Mouse (Mus musculus): ENCODE data around the gene Rhebl1. TPM values are rescaled to one million over a fixed set of nuclear protein-coding genes. Genes with fewer than 3 reads are reported as not detected.
"Not testable (repeated sequence)": the region's sequence is repeated elsewhere in the genome, so short reads cannot be mapped to it uniquely, and the experiment has no call there.

Rhebl1 gene
- 27.9 and 34.3 TPM in 2 replicates for polyA plus RNA-seq (2016; fragmentation: Nextera tagmentation; extraction: Ambion mirVana)

DNA sequence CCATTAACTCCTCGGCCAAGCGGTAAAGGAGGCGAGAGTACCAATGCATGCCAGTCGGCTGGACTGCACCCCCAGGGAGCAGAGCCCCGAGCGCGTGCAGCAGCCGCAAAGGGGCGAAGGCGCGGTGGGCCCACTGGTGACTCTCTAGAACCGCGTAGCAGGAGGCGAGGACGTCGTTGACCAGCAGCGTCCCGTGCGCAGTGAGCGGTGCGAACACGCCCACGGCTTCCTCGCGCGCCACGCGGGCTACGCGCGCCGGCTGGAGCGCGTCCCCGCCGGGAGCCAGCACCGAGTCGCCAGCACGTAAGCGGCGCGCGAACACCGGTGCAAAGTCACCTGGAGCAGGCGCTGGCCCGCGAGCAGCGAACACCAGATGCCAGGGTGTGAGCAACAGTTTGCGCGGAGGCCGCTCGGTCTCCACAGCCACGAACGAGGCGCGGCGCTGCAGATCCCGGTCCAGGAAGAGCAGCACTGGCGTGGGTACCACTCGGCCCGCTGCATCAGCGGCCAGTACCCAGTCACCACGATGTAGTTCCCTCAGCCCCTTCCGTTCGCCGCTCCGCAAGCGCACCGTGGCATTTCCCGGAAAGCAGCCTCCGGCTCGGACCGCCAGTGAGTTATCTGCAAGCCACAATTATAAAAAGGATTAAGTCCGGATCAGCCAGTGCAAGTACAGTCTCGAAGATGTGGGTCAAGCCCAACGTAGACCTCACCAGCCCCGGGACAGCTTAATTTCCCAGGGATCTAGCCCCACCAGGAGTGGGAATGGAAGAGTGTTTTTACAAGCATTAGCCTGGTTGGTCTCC is at the start of gene Rhebl1:
TSS of gene Rhebl1 (minus strand) at position 601 of the 806 bp plus-strand sequence.
- Histone ChIP-seq H3K9me3 (replicated peaks) (no peaks in the 10 kb centered on the region), H3K4me3 (peak within 1 kb of the TSS; percentile 61), H3K27ac (peak within 1 kb of the TSS; percentile 77; the same call in 1 of the 2 replicates), H3K27me3 (ENCODE audit: low read depth, poor library complexity, severe bottlenecking) (peaks cover 87% of the 10 kb centered on the region), H3K4me1 (peaks cover 52% of the 10 kb centered on the region), H3K36me3 (no peaks in the 10 kb centered on the region)
- WGBS, result under 1% methylated on average over 77 of the region's 77 CpGs
- no peak for DNase-seq (ENCODE audit: low spot score)

DNA sequence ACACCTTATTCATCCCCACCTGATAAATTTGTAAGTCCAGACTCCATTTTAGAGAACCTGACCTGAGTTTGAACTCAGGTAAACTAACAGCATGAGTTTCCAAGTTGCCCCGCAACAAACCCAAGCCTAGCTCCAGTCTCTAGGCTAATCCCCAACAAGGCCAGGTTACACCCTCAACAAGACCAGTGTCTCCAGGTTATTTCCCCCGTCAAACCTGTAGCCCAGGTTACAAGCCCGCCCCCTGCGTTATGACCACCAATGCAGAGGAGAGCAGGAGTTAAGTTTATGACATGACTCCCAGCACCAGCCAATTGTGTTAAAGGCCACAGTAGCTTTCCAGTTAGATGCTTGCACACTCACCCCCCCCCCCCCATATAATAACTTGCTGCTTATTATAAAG is 48.8 kb upstream of the Rhebl1 start:
- no peaks in the 10 kb centered on the region for H3K27me3 ChIP-seq (ENCODE audit: low read depth, poor library complexity, severe bottlenecking)
- no peak overlapping the region for H3K4me3 ChIP-seq
- 69% methylated on average over 4 of the region's 4 CpGs for WGBS
- no peak overlapping the region for H3K27ac ChIP-seq
- no peaks in the 10 kb centered on the region for H3K4me1 ChIP-seq
- no peaks in the 10 kb centered on the region for H3K9me3 ChIP-seq (replicated peaks)
- DNase-seq (ENCODE audit: low spot score), result no peak
- no peaks in the 10 kb centered on the region for H3K36me3 ChIP-seq

DNA sequence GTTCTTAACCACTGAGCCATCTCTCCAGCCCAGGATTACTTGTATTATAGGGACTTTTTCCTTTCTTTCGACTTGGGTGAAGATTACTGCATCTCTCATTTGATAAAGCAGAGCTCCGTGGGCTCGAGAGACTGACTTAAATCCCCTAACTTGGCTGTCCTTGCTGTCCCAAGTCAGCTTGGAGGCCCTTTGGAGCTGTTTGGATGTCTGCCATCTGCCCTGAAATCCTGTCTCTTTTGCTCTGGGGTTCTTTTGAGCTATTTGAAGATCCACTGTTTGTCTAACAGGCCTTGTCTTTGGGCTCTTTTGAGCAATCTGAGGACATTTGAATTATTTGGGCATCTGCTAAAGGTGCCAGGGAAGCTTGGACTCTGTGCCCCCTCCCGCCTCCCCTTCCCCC is 47.7 kb upstream of the Rhebl1 start:
- H3K4me3 ChIP-seq, result no peak overlapping the region
- H3K9me3 ChIP-seq (replicated peaks), result no peaks in the 10 kb centered on the region
- no peak overlapping the region for H3K27ac ChIP-seq
- H3K27me3 ChIP-seq (ENCODE audit: low read depth, poor library complexity, severe bottlenecking), result no peaks in the 10 kb centered on the region
- no peaks in the 10 kb centered on the region for H3K36me3 ChIP-seq
- no peak for DNase-seq (ENCODE audit: low spot score)
- WGBS, result 91% methylated on average over 4 of the region's 4 CpGs
- H3K4me1 ChIP-seq, result no peaks in the 10 kb centered on the region

DNA sequence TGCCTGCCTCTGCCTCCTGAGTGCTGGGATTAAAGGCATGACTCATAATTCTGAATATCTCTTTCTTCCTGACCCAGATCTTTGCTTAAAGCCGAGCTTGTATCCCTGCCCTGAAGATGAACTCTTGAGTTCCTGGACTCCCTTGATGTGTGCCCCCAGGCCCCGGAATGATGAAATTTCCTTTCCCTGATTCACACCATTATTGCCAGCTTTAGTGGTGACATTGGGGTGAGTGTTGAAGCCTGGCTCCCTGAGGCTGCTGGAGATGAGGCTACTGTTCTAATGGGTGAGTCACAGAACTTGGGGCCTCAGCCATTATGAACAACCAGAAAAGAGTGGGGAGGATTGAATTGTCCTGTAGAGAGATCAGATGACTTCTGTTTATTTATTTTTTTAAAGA is 47.2 kb upstream of the Rhebl1 start:
- no peak for DNase-seq (ENCODE audit: low spot score)

DNA sequence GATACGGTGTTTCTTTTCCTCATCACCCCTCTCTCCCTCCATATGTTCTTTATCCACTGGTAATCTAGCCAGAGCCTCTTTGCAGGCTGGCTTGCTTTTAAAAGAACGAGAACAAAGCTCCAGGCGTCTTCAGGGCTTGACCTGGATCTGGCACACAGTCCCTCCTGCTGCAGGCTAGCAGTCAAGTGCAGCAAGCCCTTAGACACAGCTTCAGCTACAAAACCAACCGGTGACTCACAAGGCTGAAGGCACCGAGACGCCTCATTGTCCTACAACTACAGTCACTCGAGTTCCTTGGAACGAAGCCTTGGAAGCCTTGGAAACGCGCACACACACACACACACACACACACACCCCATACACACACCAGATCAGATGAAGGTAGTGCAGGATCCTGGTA is 46.5 kb upstream of the Rhebl1 start:
- DNase-seq (ENCODE audit: low spot score), result no peak
- 76% methylated on average over 10 of the region's 10 CpGs for WGBS
- H3K36me3 ChIP-seq, result no peaks in the 10 kb centered on the region
- H3K27me3 ChIP-seq (ENCODE audit: low read depth, poor library complexity, severe bottlenecking), result no peaks in the 10 kb centered on the region
- no peaks in the 10 kb centered on the region for H3K9me3 ChIP-seq (replicated peaks)
- H3K4me1 ChIP-seq, result peaks cover 2% of the 10 kb centered on the region
- no peak overlapping the region for H3K27ac ChIP-seq
- H3K4me3 ChIP-seq, result no peak overlapping the region

More for the DNA sequence above, 47.2 kb upstream of the Rhebl1 start:
- H3K27ac ChIP-seq, result no peak overlapping the region
- H3K27me3 ChIP-seq (ENCODE audit: low read depth, poor library complexity, severe bottlenecking), result no peaks in the 10 kb centered on the region
- 80% methylated on average over 2 of the region's 2 CpGs for WGBS
- H3K4me3 ChIP-seq, result no peak overlapping the region
- H3K4me1 ChIP-seq, result no peaks in the 10 kb centered on the region
- no peaks in the 10 kb centered on the region for H3K9me3 ChIP-seq (replicated peaks)
- H3K36me3 ChIP-seq, result no peaks in the 10 kb centered on the region

DNA sequence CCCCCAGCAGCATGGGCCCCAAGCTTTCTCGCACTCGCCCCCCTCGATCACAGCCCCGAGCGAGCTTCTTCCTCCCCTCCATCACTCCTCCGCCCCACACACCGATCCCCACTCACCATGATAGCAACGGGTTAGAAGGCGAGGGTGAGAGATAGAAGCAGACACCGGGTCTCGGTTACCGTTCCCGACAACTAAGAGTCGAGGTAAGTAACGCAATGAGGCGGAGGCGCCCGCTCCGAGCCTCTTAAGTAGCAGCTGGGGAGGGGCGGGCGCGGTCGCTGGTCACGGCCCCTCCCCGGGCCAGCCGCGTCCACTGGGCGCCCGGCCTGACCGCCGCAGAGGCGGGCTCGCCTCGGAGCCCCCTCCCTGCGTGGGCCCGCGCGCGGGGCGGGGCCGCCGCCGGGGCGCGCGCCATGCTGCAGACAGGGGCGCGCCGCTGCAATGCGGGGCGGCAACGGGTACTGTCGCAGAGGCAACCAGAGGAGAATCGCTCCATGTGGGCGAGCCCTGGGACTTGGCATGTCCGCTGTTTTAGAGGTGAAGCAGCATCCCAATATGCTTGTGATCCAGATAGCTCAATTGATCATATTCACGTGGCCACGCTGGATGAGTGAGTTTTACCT is 40.0 kb upstream of the Rhebl1 start, which contains the start of gene Tuba1b:
TSS of gene Tuba1b (minus strand) at position 349 of the 623 bp plus-strand sequence.
- WGBS, result under 1% methylated on average over 58 of the region's 58 CpGs
- peak; percentile 93 for DNase-seq (ENCODE audit: low spot score)
- H3K27me3 ChIP-seq (ENCODE audit: low read depth, poor library complexity, severe bottlenecking), result no peaks in the 10 kb centered on the region
- peak within 1 kb of the TSS; percentile 74 for H3K4me3 ChIP-seq
- H3K9me3 ChIP-seq (replicated peaks), result no peaks in the 10 kb centered on the region
- peaks cover 20% of the 10 kb centered on the region for H3K4me1 ChIP-seq
- H3K36me3 ChIP-seq, result peaks cover 22% of the 10 kb centered on the region
- H3K27ac ChIP-seq, result peak within 1 kb of the TSS; percentile 98

DNA sequence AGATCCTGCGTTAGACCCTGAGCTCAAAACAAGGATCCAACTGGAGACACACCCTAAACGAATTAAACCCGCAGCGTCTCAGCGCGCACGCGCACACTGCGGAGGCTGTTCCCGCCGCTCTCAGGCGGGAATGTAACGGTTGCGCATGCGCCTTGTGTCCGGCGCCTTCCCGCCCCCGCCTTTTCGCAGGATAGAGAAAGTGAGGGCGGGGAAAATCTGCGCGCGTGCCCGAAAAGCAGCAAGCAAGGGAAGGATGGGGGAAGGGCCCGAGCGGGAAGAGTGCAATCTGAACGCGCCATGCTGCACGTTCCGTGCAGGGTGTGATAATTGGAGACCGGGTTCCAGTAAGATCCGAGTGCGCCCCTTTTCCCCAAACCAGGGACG is 39.5 kb upstream of the Rhebl1 start:
- Histone ChIP-seq H3K36me3 (peaks cover 22% of the 10 kb centered on the region), H3K4me3 (peak overlapping the region; percentile 74), H3K9me3 (replicated peaks) (no peaks in the 10 kb centered on the region), H3K27me3 (ENCODE audit: low read depth, poor library complexity, severe bottlenecking) (no peaks in the 10 kb centered on the region), H3K27ac (peak overlapping the region; percentile 98), H3K4me1 (peaks cover 24% of the 10 kb centered on the region)
- DNase-seq (ENCODE audit: low spot score), result peak; percentile 98
- WGBS, result 0% methylated on average over 35 of the region's 35 CpGs

DNA sequence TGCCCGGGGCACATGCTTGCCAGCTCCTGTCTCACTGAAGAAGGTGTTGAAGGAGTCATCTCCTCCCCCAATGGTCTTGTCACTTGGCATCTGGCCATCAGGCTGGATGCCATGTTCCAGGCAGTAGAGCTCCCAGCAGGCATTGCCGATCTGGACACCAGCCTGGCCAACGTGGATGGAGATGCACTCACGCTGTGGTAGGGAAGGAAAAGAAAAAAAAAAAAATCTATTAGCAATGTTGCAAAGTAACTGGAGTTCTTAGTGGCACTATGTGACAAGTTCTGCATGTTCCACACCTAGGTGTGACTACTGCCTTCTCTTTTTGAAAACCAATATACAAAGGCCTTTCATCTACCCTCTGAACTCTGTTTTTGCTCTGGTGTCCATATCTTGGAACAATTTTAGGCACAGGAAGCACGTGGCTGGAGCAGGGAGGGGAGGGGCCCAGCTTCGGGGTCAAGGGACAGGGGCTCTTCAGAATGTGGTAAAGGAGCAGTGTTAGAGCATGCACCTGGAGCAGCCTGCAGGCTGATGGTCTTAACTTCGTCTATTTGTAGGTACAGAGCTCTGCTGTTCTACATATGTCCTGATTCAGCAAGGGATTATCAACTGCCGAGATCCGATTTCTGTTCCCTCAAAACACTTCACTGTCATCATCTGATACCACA is 38.8 kb upstream of the Rhebl1 start:
- H3K9me3 ChIP-seq (replicated peaks); H3K27me3 ChIP-seq (ENCODE audit: low read depth, poor library complexity, severe bottlenecking): not testable (repeated sequence)
- Histone ChIP-seq H3K36me3 (peaks cover 22% of the 10 kb centered on the region), H3K27ac (peak overlapping the region; percentile 98), H3K4me3 (peak overlapping the region; percentile 74), H3K4me1 (peaks cover 29% of the 10 kb centered on the region)
- WGBS, result 28% methylated on average over 8 of the region's 9 CpGs
- peak; percentile 43 for DNase-seq (ENCODE audit: low spot score)

DNA sequence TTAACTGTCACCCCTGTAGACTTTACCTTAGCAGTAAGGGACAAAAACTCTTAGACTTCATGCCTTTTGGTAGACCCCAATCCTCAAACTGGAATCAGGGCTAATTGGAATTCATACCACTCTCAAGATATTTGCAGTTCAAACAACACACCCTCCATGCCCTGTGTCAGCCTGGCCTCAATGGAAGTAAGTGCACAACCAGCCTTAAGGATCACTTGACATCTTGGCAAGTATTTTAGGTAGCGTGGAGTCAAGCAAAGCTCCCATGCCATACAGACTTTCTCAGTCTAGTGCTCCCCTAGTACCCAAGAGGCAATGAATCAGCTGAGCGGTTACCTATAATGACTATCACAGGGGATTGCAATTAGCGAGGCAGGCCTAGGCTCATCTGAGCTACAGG is 36.7 kb upstream of the Rhebl1 start:
- 82% methylated on average over 3 of the region's 3 CpGs for WGBS
- H3K4me3 ChIP-seq, result no peak overlapping the region
- H3K27ac ChIP-seq, result no peak overlapping the region
- H3K4me1 ChIP-seq, result peaks cover 29% of the 10 kb centered on the region
- peaks cover 24% of the 10 kb centered on the region for H3K36me3 ChIP-seq
- H3K9me3 ChIP-seq (replicated peaks), result no peaks in the 10 kb centered on the region
- DNase-seq (ENCODE audit: low spot score), result no peak
- H3K27me3 ChIP-seq (ENCODE audit: low read depth, poor library complexity, severe bottlenecking), result no peaks in the 10 kb centered on the region

DNA sequence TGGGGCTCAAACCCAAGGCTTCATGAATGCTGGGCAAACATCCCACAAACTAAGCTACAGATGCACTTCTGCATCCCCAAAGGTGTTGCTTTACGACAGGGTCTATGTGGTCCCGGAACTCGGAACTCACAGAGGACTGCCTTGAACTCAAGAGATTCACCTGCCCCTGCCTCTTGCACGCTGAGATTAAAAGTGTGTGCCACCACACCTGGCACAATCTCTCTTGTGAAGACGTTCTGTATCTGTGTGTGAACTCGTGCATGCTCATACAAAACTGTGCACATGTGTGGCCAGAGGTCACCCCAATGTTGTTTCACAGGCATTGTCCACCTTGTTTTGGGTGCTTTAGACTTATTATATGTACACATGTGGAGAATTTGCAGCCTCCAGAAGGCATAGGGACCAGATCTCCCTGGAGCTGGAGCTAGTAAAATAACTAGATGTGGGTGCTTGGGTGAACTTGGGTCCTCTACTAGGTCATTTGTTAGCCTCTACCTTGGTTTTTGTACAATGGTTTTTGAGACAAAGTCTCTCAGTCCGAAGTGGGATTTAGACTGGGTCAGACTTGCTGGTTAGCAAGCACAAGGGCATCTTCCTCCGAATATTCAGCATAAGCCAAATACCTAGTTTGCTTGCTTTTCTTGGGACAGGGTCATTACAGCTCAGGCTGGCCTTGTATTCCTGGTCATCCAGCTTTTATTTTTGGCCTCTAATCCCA is 35.8 kb upstream of the Rhebl1 start:
- WGBS, result 57% methylated on average over 8 of the region's 8 CpGs
- H3K27ac ChIP-seq, result no peak overlapping the region

DNA sequence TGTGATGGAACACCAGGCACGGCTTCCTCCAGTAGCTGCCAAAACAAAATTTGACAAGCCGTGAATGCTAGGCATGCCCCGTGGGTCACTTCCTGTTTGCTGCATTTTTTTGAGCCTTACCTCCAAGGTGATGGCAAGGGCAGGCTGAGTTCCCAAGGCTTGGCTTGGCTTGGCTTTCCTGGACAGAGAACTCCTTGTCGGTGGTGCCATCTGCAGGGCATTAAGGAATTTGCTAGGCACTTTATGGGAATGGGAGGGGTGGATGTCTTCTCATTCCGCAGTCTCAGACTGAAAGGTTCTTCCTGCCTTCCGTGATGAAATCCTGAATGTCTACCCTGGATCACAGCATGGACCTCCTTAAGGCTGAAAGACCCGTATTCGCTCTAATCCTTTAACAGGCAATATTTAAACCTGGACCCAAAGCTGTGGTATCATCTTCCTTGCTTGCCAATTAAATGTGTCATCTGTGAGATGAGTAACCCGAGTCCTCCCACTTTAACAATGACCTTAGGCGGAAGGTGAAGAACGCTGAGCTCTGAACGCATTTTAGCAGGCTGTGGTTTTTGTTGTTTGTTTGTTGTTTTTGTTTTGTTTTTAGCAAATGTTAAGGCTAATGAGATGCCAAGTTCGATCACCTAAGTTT is 34.4 kb upstream of the Rhebl1 start:
- no peak overlapping the region for H3K4me3 ChIP-seq

More for the DNA sequence above, 35.8 kb upstream of the Rhebl1 start:
- DNase-seq (ENCODE audit: low spot score), result peak; percentile 36
- H3K4me1 ChIP-seq, result peaks cover 20% of the 10 kb centered on the region
- no peaks in the 10 kb centered on the region for H3K9me3 ChIP-seq (replicated peaks)
- no peaks in the 10 kb centered on the region for H3K27me3 ChIP-seq (ENCODE audit: low read depth, poor library complexity, severe bottlenecking)
- no peak overlapping the region for H3K4me3 ChIP-seq
- H3K36me3 ChIP-seq, result peaks cover 24% of the 10 kb centered on the region

DNA sequence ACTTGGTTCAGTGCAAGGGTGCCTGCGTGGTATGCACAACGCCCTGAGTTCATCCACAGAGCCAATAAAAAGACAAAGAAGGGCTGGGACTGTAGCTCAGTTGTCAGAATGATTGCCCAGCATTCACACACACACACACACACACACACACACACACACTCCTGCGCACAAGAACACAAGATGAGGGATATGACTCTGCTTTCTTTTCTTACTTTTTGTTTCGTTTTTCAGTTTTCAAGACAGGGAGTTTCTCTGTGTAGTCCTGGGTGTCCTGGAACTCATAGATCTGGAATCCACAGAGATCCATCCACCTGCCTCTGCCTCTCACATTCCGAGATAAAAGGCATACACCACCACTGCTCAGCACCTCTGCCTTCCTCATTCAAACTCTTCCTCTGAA is 33.2 kb upstream of the Rhebl1 start:
- H3K9me3 ChIP-seq (replicated peaks), result no peaks in the 10 kb centered on the region
- peaks cover 11% of the 10 kb centered on the region; the same call in 1 of the 2 replicates for H3K4me1 ChIP-seq
- H3K4me3 ChIP-seq, result no peak overlapping the region
- no peak for DNase-seq (ENCODE audit: low spot score)
- no peak overlapping the region for H3K27ac ChIP-seq
- H3K27me3 ChIP-seq (ENCODE audit: low read depth, poor library complexity, severe bottlenecking), result no peaks in the 10 kb centered on the region
- 86% methylated on average over 5 of the region's 5 CpGs for WGBS
- peaks cover 18% of the 10 kb centered on the region for H3K36me3 ChIP-seq

More for the DNA sequence above, 34.4 kb upstream of the Rhebl1 start:
- H3K4me1 ChIP-seq, result peaks cover 16% of the 10 kb centered on the region; the same call in 1 of the 2 replicates
- H3K36me3 ChIP-seq, result peaks cover 24% of the 10 kb centered on the region
- no peaks in the 10 kb centered on the region for H3K27me3 ChIP-seq (ENCODE audit: low read depth, poor library complexity, severe bottlenecking)
- H3K27ac ChIP-seq, result no peak overlapping the region
- WGBS, result 14% methylated on average over 13 of the region's 13 CpGs
- peak; percentile 77 for DNase-seq (ENCODE audit: low spot score)
- no peaks in the 10 kb centered on the region for H3K9me3 ChIP-seq (replicated peaks)

Data from limb, embryonic 10.5 days (tissue).